Mouse (Mus musculus) forebrain, postnatal 0 days (tissue): ENCODE data around the gene Galm. TPM values are rescaled to one million over a fixed set of nuclear protein-coding genes. Genes with fewer than 3 reads are reported as not detected.
A peak's percentile ranks its signal among the peaks of the same experiment; 100 is the strongest.

Source experiments
- ATAC-seq: fragments of 200-750 bp; cut with Nextera tagmentation; 2 replicates; pipeline ENCODE4 v1.8.0; 2017; ENCODE audit warnings: mild to moderate bottlenecking, moderate library complexity
- DNase-seq: peaks from one replicate; pipeline ENCODE4 v3.0.0-alpha.2; 2015
- H3K27ac ChIP-seq: fragments of 300-500 bp; sonication (generic); 2 replicates; pipeline ENCODE4 v1.5.1; 2014; ENCODE audit warnings: low read depth, mild to moderate bottlenecking, antibody characterized with exemption, low read length, moderate library complexity, mixed read lengths
- H3K27me3 ChIP-seq: fragments of 300-500 bp; sonication (generic); 2 replicates; pipeline ENCODE4 v1.6.1; 2014; ENCODE audit warnings: mild to moderate bottlenecking, low read length, mixed read lengths; ENCODE audit not compliant: insufficient read depth
- H3K36me3 ChIP-seq: fragments of 300-500 bp; sonication (generic); 2 replicates; pipeline ENCODE4 v1.6.1; 2014; ENCODE audit warnings: mild to moderate bottlenecking, moderate library complexity; ENCODE audit not compliant: insufficient read depth
- H3K4me1 ChIP-seq: fragments of 300-500 bp; sonication (generic); 2 replicates; pipeline ENCODE4 v1.6.1; 2014; ENCODE audit warnings: antibody characterized with exemption; ENCODE audit not compliant: insufficient read depth
- H3K4me2 ChIP-seq: fragments of 300-500 bp; sonication (generic); 2 replicates; pipeline ENCODE4 v1.6.1; 2014; ENCODE audit warnings: low read depth, mild to moderate bottlenecking, moderate library complexity
- H3K4me3 ChIP-seq: fragments of 300-500 bp; sonication (generic); 2 replicates; pipeline ENCODE4 v1.5.1; 2014; ENCODE audit warnings: low read depth, low read length, mixed read lengths
- H3K9ac ChIP-seq: fragments of 300-500 bp; sonication (generic); 2 replicates; pipeline ENCODE4 v1.6.1; 2014; ENCODE audit warnings: mild to moderate bottlenecking
- H3K9me3 ChIP-seq: fragments of 300-500 bp; sonication (generic); 2 replicates; pipeline ENCODE4 v1.6.1; 2016; ENCODE audit warnings: low read length
- CTCF ChIP-seq: sonication (generic); IDR thresholded peaks from 2 replicates; pipeline ENCODE4 v1.5.1; 2016; ENCODE audit warnings: antibody characterized with exemption, control low read depth, low read depth
- WGBS: fragments of 180-500 bp; shearing (Covaris S2); extraction: QIAGEN DNeasy Blood & Tissue Kit; methylation state at CpG from one replicate; pipeline ENCODE4 v1.1.7; 2014; 5-methylcytosine and 5-hydroxymethylcytosine counted together
- polyA plus RNA-seq: library from polyadenylated mRNA; unstranded; fragments of >200 nt; fragmentation: Nextera tagmentation; extraction: Ambion mirVana; gene quantifications from 2 replicates; pipeline ENCODE4 v1.2.1, GENCODE M21; 2015
- total RNA-seq: library from RNA; depleted of rRNA; stranded (reverse); fragments of >200 nt; gene quantifications from 2 replicates; pipeline ENCODE4 v1.2.3, GENCODE M21; 2014

The Galm gene
- total and polyA plus RNA-seq, 2 experiments from 2014 or later: 1.7 to 2.0 TPM

GRCm38 (mm10) chr17:80091879-80092549 is 35.3 kb upstream of the Galm start:
- TF ChIP-seq CTCF: no peak
- H3K9ac ChIP-seq: no peak overlapping the region
- no peaks in the 10 kb centered on the region for H3K9me3 ChIP-seq
- WGBS: 34% methylated on average over 6 of the region's 6 CpGs
- H3K4me1 ChIP-seq: 0 out of 2 replicates have a peak, but pooled peaks cover 6% of the 10 kb centered on the region
- H3K27me3 ChIP-seq: no peaks in the 10 kb centered on the region
- no peak overlapping the region for H3K4me3 ChIP-seq
- H3K4me2 ChIP-seq: no peak overlapping the region
- DNase-seq: no peak
- H3K36me3 ChIP-seq: no peaks in the 10 kb centered on the region
- no peak overlapping the region for H3K27ac ChIP-seq
- no peak for ATAC-seq

GRCm38 (mm10) chr17:80095254-80095899 is 31.9 kb upstream of the Galm start:
- H3K9ac ChIP-seq: no peak overlapping the region
- H3K36me3 ChIP-seq: no peaks in the 10 kb centered on the region
- TF ChIP-seq CTCF: no peak
- 0 out of 2 replicates have a peak, but pooled peaks cover 6% of the 10 kb centered on the region for H3K4me1 ChIP-seq
- no peak for DNase-seq
- no peaks in the 10 kb centered on the region for H3K27me3 ChIP-seq
- WGBS: 84% methylated on average over 9 of the region's 9 CpGs
- no peaks in the 10 kb centered on the region for H3K9me3 ChIP-seq
- H3K4me3 ChIP-seq: no peak overlapping the region
- H3K27ac ChIP-seq: no peak overlapping the region
- no peak for ATAC-seq
- H3K4me2 ChIP-seq: peak overlapping the region; percentile 35; the same call in 1 of the 2 replicates

- Histone ChIP-seq H3K9ac (no peak overlapping the region), H3K4me3 (no peak overlapping the region), H3K27ac (no peak overlapping the region), H3K36me3 (no peaks in the 10 kb centered on the region), H3K27me3 (no peaks in the 10 kb centered on the region), H3K9me3 (no peaks in the 10 kb centered on the region), H3K4me2 (peak overlapping the region; percentile 35), H3K4me1 (0 out of 2 replicates have a peak, but pooled peaks cover 6% of the 10 kb centered on the region)
- DNase-seq: peak; percentile 71
- ATAC-seq: peak; percentile 90
- 13% methylated on average over 20 of the region's 20 CpGs for WGBS
- TF ChIP-seq CTCF: no peak
Measured at GRCm38 (mm10) chr17:80096043-80096719, 31.1 kb upstream of the Galm start.

GRCm38 (mm10) chr17:80096720-80097114 is 30.6 kb upstream of the Galm start:
- DNase-seq: no peak
- H3K4me3 ChIP-seq: no peak overlapping the region
- no peak for TF ChIP-seq CTCF

GRCm38 (mm10) chr17:80097221-80097620 is 30.1 kb upstream of the Galm start:
- no peak for ATAC-seq
- Histone ChIP-seq H3K9ac (no peak overlapping the region), H3K27me3 (no peaks in the 10 kb centered on the region)

More at GRCm38 (mm10) chr17:80096720-80097114, 30.6 kb upstream of the Galm start:
- Histone ChIP-seq H3K4me1 (0 out of 2 replicates have a peak, but pooled peaks cover 6% of the 10 kb centered on the region), H3K9ac (no peak overlapping the region), H3K27me3 (no peaks in the 10 kb centered on the region), H3K27ac (no peak overlapping the region), H3K36me3 (no peaks in the 10 kb centered on the region), H3K9me3 (no peaks in the 10 kb centered on the region), H3K4me2 (no peak overlapping the region)
- 91% methylated on average over 8 of the region's 8 CpGs for WGBS
- no peak for ATAC-seq

GRCm38 (mm10) chr17:80099823-80100222 is 27.4 kb upstream of the Galm start:
- Histone ChIP-seq H3K27ac (no peak overlapping the region), H3K4me3 (no peak overlapping the region), H3K9ac (no peak overlapping the region), H3K9me3 (no peaks in the 10 kb centered on the region), H3K4me1 (0 out of 2 replicates have a peak, but pooled peaks cover 6% of the 10 kb centered on the region), H3K4me2 (no peak overlapping the region), H3K27me3 (no peaks in the 10 kb centered on the region), H3K36me3 (no peaks in the 10 kb centered on the region)
- no peak for DNase-seq
- ATAC-seq: no peak
- 83% methylated on average over 6 of the region's 6 CpGs for WGBS
- TF ChIP-seq CTCF: no peak

More at GRCm38 (mm10) chr17:80097221-80097620, 30.1 kb upstream of the Galm start:
- no peak overlapping the region for H3K4me2 ChIP-seq
- H3K27ac ChIP-seq: no peak overlapping the region
- 0 out of 2 replicates have a peak, but pooled peaks cover 6% of the 10 kb centered on the region for H3K4me1 ChIP-seq
- no peaks in the 10 kb centered on the region for H3K36me3 ChIP-seq
- 31% methylated on average over 2 of the region's 2 CpGs for WGBS
- no peak overlapping the region for H3K4me3 ChIP-seq
- no peak for TF ChIP-seq CTCF
- peak; percentile 33 for DNase-seq
- no peaks in the 10 kb centered on the region for H3K9me3 ChIP-seq
